Mouse (Mus musculus): ENCODE data around the gene Ogfod3.

DNA sequence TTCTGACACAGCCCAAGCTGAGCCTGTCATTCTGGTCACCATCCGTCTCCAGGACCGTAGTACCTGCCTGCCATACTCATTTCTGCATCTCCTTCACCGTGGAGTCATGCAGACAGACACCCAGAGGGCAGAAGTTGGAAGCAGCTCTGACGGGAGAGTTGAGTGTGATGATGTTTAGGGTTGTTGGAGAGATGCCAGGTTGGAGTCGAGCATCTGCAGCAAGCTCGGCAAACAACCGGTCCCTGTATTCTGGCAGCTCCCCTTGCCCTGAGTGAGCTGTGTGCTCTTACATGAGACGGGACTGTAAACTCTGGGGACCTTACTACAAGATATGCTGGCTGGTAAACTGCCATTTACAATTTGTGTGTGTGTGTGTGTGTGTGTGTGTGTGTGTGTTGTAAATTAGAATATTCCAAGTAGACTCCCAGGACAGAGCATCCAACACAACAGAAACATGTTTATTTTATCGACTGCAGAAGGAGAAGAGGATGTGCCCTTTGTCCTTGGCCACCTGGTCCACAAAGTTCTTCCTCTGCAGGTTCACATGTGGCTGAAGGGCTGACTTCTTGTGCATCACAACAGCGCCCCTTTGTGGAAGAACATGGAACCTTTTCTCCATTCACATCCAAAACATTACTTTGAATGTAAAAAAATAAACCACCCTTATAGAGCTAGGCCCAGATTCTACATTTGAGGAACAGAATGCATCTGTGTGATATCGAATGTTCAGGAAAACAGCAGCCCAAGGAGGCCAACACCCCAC, 2.9 kb downstream of the Ogfod3 start:
- TF ChIP-seq POLR2A (IDR thresholded peaks at IDR 0.05; ENCODE audit: low read depth, low read length) (no peak), CTCF (IDR thresholded peaks at IDR 0.05; ENCODE audit: extremely low read depth, insufficient read depth, insufficient read length, insufficient replicate concordance) (peak; percentile 11; the same call in 1 of the 2 replicates)
